Mouse (Mus musculus): ENCODE data around the gene Tc2n.

DNA sequence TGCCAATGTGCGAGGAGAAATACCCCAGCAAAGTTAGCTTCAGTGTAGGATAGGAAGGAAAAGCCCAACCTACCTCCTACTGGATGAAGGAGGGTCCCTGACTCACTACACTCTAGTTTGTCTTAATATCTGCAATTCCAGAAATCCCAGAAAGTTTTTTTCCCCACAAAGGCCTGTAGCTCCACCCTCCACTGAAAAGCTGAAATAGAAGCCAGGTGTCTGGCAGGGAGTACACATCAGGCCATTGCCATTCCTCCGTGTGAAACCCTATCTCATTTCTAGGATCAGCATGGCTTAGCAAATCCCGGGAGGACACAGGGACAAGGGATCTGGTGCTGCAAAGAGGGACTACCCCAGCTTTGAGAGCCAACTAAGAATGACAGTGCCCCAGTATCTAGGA, 44.7 kb upstream of the Tc2n start:
- TF ChIP-seq CTCF (IDR thresholded peaks at IDR 0.05) = no peak
- TF ChIP-seq EP300 (IDR thresholded peaks at IDR 0.05) = no peak
